Mouse (Mus musculus) heart, embryonic 12.5 days (tissue): Measurements from ENCODE around the gene Gxylt2. TPM values are rescaled to one million over a fixed set of nuclear protein-coding genes. Genes with fewer than 3 reads are reported as not detected.

Experiments used
- ATAC-seq: fragments of 200-750 bp; cut with Nextera tagmentation; 2 replicates; pipeline ENCODE4 v1.8.0; 2017; ENCODE audit warnings: moderate TSS enrichment, moderate library complexity; ENCODE audit not compliant: insufficient number of reproducible peaks, low FRiP score
- H3K27ac ChIP-seq: fragments of 300-500 bp; sonication (generic); 2 replicates; pipeline ENCODE4 v1.5.1; 2016; ENCODE audit warnings: mild to moderate bottlenecking, moderate library complexity; ENCODE audit not compliant: poor library complexity, severe bottlenecking
- H3K27me3 ChIP-seq: fragments of 300-500 bp; sonication (generic); replicated peaks from 2 replicates; pipeline ENCODE4 v1.6.1; 2016; ENCODE audit warnings: mild to moderate bottlenecking, moderate library complexity
- H3K36me3 ChIP-seq: fragments of 300-500 bp; sonication (generic); 2 replicates; pipeline ENCODE4 v1.6.1; 2016; ENCODE audit warnings: mild to moderate bottlenecking, moderate library complexity
- H3K4me1 ChIP-seq: fragments of 300-500 bp; sonication (generic); replicated peaks from 2 replicates; pipeline ENCODE4 v1.6.1; 2016; ENCODE audit warnings: mild to moderate bottlenecking
- H3K4me2 ChIP-seq: fragments of 300-500 bp; sonication (generic); 2 replicates; pipeline ENCODE4 v1.6.1; 2016; ENCODE audit warnings: mild to moderate bottlenecking, moderate library complexity
- H3K4me3 ChIP-seq: fragments of 300-500 bp; sonication (generic); 2 replicates; pipeline ENCODE4 v1.5.1; 2016; ENCODE audit warnings: mild to moderate bottlenecking
- H3K9ac ChIP-seq: fragments of 300-500 bp; sonication (generic); 2 replicates; pipeline ENCODE4 v1.6.1; 2016; ENCODE audit warnings: mild to moderate bottlenecking, moderate library complexity
- H3K9me3 ChIP-seq: fragments of 300-500 bp; sonication (generic); replicated peaks from 2 replicates; pipeline ENCODE4 v1.6.1; 2016; ENCODE audit warnings: mild to moderate bottlenecking, moderate library complexity
- WGBS: fragments of 180-500 bp; shearing (Covaris S2); methylation state at CpG from one replicate; pipeline ENCODE4 v1.1.7; 2016; 5-methylcytosine and 5-hydroxymethylcytosine counted together
- polyA plus RNA-seq: library from polyadenylated mRNA; unstranded; fragments of >200 nt; fragmentation: Nextera tagmentation; extraction: Ambion mirVana; gene quantifications from 2 replicates; pipeline ENCODE4 v1.2.1, GENCODE M21; 2016

Gxylt2 gene
- polyA plus RNA-seq, 1 experiment from 2014 or later: 1.9 TPM

DNA sequence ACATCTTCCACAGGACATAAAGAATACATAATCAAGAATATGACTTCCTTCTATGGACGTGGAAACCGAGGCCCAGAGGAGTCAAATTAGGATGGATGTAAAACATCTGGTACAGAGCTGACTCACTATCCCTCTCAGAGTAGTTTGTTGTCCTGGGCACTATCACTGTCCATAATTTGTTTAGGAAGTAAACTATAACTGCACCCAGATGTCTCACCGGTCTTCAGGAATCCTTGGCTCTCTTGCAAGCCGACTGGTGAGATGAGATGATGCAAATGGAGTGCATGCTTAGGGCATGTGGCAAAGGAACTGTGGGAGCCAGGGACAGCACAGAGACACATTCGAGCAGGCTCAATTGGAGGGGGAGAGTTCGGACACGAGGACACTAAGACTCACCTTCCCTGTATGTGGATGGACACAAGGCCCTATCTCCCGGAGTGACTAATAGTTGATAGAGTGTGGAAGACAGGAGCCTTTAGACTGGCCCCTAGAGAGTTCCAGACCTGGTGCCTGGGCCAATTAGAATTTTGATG is 10.8 kb downstream of the Gxylt2 start:
- Histone ChIP-seq H3K27me3 (0 out of 2 replicates have a peak, but pooled peaks cover 6% of the 10 kb centered on the region), H3K4me2 (no peak overlapping the region), H3K9ac (no peak overlapping the region), H3K27ac (no peak overlapping the region), H3K4me1 (no peaks in the 10 kb centered on the region), H3K9me3 (0 out of 2 replicates have a peak, but pooled peaks cover 2% of the 10 kb centered on the region), H3K36me3 (no peaks in the 10 kb centered on the region), H3K4me3 (no peak overlapping the region)
- WGBS: 74% methylated on average over 8 of the region's 8 CpGs
- no peak for ATAC-seq

DNA sequence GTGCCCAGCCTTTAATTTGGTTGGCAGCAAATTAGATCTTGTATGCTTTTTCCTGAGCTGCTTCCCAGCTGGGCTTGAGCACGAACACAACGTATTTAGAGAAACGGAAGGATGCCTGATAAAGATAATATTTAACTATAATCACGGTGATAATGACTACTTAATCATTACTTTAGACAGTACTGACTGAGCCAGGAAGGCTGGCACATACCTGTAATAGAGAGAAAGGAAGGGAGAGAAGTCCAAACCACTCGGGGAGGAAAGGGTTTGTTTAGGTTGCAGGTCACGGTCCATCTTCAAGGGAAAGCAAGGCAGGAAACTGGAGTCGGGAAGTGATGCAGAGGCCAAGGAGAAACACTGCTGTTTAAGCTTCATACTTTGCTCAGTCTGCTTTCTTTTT is 11.6 kb downstream of the Gxylt2 start:
- H3K36me3 ChIP-seq: no peaks in the 10 kb centered on the region
- no peak overlapping the region for H3K4me3 ChIP-seq
- 0 out of 2 replicates have a peak, but pooled peaks cover 6% of the 10 kb centered on the region for H3K27me3 ChIP-seq
- no peak overlapping the region for H3K4me2 ChIP-seq
- WGBS: 50% methylated on average over 7 of the region's 7 CpGs
- 0 out of 2 replicates have a peak, but pooled peaks cover 2% of the 10 kb centered on the region for H3K9me3 ChIP-seq
- peaks cover 7% of the 10 kb centered on the region for H3K4me1 ChIP-seq
- no peak for ATAC-seq
- no peak overlapping the region for H3K27ac ChIP-seq
- no peak overlapping the region for H3K9ac ChIP-seq

DNA sequence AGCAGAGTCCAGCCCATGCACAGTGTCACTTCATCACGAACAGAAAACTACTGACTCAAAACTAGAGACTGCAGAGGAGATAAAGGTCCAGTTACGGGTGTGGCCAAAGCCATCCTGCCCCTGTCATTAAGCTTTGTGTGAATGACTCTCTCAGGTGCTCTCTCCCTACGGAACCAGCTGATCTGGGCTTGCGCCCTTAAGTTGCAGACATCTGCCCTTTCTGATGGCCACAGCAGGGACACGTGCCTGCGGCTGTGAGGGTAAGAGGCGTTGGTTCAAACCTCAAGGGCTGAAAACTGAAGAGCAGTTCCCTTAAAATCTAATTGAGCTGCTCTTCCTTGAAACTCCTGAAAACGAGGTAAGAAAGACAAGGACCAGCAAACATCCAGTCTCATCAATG is 12.3 kb downstream of the Gxylt2 start:
- no peak overlapping the region for H3K27ac ChIP-seq
- no peak overlapping the region for H3K9ac ChIP-seq
- H3K4me2 ChIP-seq: no peak overlapping the region
- peaks cover 12% of the 10 kb centered on the region for H3K4me1 ChIP-seq
- ATAC-seq: no peak
- H3K27me3 ChIP-seq: 0 out of 2 replicates have a peak, but pooled peaks cover 6% of the 10 kb centered on the region
- 0 out of 2 replicates have a peak, but pooled peaks cover 2% of the 10 kb centered on the region for H3K9me3 ChIP-seq
- no peaks in the 10 kb centered on the region for H3K36me3 ChIP-seq
- WGBS: 65% methylated on average over 8 of the region's 8 CpGs
- no peak overlapping the region for H3K4me3 ChIP-seq

- H3K4me3 ChIP-seq: no peak overlapping the region
- H3K27ac ChIP-seq: no peak overlapping the region
- H3K4me1 ChIP-seq: peaks cover 12% of the 10 kb centered on the region
- no peak for ATAC-seq
- H3K27me3 ChIP-seq: 0 out of 2 replicates have a peak, but pooled peaks cover 6% of the 10 kb centered on the region
- 0 out of 2 replicates have a peak, but pooled peaks cover 2% of the 10 kb centered on the region for H3K9me3 ChIP-seq
- 75% methylated on average over 6 of the region's 6 CpGs for WGBS
- H3K9ac ChIP-seq: no peak overlapping the region
- H3K36me3 ChIP-seq: no peaks in the 10 kb centered on the region
- H3K4me2 ChIP-seq: no peak overlapping the region
Measured at GRCm38 (mm10) chr6:100720098-100720501, 15.6 kb downstream of the Gxylt2 start.

DNA sequence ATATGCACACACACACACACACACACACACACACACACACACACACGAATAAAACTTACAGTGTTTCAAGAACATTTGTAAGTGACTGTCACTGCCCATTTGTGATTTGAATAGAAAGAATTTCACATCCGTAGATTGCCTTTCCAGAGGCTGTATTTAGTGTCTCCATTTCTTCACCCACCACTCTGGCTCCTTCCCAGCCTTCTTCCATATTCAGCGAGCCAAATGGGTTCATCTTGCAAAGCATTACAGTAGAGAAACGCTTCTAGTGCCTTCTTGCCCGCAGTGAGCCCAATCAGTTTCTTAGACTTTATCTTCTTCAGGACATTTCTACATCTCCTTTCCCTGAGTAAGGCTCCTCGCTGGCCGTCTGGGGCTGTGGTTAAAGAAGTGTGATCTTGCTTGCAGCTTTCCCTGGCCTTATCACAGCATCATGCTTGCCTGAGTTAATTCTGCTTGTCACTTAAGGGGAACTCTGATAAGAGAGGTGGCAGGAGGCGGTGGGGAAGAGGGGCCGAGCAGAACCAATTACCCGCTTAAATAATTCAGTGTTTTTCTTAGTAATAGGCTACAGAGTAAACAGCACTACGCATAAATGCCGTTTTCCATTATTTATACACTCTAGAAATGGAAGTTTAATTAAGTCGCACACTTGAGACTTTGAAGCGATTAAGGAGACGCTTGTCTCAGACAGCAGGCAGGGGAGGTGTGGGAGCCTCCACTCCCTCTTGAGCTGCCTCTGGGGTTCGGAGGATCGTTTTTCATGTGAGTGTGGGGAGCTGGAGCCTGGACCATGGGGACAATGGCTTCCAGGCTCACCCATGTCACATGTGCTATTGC is 16.6 kb downstream of the Gxylt2 start:
- 18% methylated on average over 17 of the region's 17 CpGs for WGBS
- H3K27ac ChIP-seq: no peak overlapping the region
- H3K4me2 ChIP-seq: peak overlapping the region; percentile 53
- H3K9ac ChIP-seq: no peak overlapping the region
- ATAC-seq: no peak
- H3K9me3 ChIP-seq: 0 out of 2 replicates have a peak, but pooled peaks cover 2% of the 10 kb centered on the region
- peaks cover 12% of the 10 kb centered on the region for H3K4me1 ChIP-seq
- H3K4me3 ChIP-seq: no peak overlapping the region
- no peaks in the 10 kb centered on the region for H3K36me3 ChIP-seq
- H3K27me3 ChIP-seq: 0 out of 2 replicates have a peak, but pooled peaks cover 10% of the 10 kb centered on the region

DNA sequence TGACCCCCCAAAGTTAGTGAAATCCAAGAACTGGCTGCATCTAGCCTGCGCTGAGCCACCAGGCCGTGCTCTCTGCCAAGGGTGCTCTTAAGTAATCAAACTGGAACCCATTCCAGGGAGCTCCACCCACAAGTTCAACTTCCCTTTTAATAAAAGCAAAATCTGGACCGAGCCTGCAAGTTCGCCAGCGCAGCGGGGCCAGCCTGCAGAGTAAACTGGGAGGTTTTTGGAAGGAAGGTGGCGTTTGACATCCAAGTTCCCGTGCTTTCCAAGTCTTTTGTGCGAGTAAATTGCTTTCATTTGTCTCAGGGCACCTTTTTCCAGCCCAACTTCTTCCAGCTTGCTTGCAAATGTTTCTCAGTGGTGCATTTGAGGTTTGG is 27.5 kb downstream of the Gxylt2 start:
- Histone ChIP-seq H3K4me1 (peaks cover 4% of the 10 kb centered on the region; the same call in 1 of the 2 replicates), H3K9me3 (no peaks in the 10 kb centered on the region), H3K9ac (no peak overlapping the region), H3K27me3 (0 out of 2 replicates have a peak, but pooled peaks cover 5% of the 10 kb centered on the region), H3K4me2 (no peak overlapping the region), H3K27ac (no peak overlapping the region), H3K36me3 (no peaks in the 10 kb centered on the region), H3K4me3 (no peak overlapping the region)
- 77% methylated on average over 9 of the region's 9 CpGs for WGBS
- no peak for ATAC-seq

DNA sequence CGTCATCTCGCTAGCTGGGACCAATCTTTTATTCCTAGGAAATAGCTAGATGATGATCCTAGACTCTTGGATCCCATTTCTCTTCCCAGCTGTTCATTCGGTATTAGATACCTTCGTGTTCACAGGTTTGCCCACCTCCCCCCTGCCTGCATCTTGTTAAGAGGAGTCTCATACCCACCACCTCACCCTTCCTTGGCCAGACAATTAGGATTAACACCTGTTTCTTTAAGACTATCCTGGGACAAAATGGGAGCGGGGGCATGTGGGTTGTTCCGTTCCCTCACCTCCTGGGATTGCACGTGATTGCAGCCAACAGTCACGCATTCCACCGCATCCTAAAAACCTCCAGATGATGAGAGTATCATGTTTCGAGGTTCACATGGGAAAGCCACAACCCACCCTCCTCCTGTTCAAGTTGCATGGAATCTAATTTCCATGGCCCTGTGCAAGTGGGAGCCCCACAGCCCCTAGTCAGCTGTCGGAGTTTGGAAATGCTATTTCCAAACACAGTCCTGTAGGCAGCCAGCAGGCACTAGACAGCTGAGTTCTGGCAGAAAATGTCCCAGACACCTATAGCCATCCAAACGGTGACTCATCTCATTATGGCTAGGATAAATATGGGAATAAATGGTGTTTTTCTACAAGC is 28.0 kb downstream of the Gxylt2 start:
- WGBS: 60% methylated on average over 12 of the region's 12 CpGs
- Histone ChIP-seq H3K9ac (no peak overlapping the region), H3K4me1 (peaks cover 4% of the 10 kb centered on the region; the same call in 1 of the 2 replicates), H3K27me3 (0 out of 2 replicates have a peak, but pooled peaks cover 5% of the 10 kb centered on the region), H3K4me3 (no peak overlapping the region), H3K9me3 (no peaks in the 10 kb centered on the region), H3K27ac (no peak overlapping the region), H3K4me2 (no peak overlapping the region), H3K36me3 (no peaks in the 10 kb centered on the region)
- ATAC-seq: no peak

- Histone ChIP-seq H3K9me3 (no peaks in the 10 kb centered on the region), H3K4me3 (no peak overlapping the region), H3K27me3 (0 out of 2 replicates have a peak, but pooled peaks cover 5% of the 10 kb centered on the region), H3K9ac (no peak overlapping the region), H3K36me3 (no peaks in the 10 kb centered on the region), H3K4me2 (no peak overlapping the region), H3K27ac (no peak overlapping the region), H3K4me1 (peaks cover 4% of the 10 kb centered on the region; the same call in 1 of the 2 replicates)
- WGBS: 83% methylated on average over 10 of the region's 10 CpGs
- ATAC-seq: no peak
Measured at GRCm38 (mm10) chr6:100733218-100733617, 28.7 kb downstream of the Gxylt2 start.

GRCm38 (mm10) chr6:100734321-100734720 is 29.8 kb downstream of the Gxylt2 start:
- ATAC-seq: no peak
- Histone ChIP-seq H3K4me3 (no peak overlapping the region), H3K9ac (no peak overlapping the region), H3K36me3 (no peaks in the 10 kb centered on the region), H3K27ac (no peak overlapping the region), H3K9me3 (no peaks in the 10 kb centered on the region), H3K4me1 (peaks cover 4% of the 10 kb centered on the region; the same call in 1 of the 2 replicates), H3K27me3 (0 out of 2 replicates have a peak, but pooled peaks cover 5% of the 10 kb centered on the region), H3K4me2 (no peak overlapping the region)
- WGBS: 75% methylated on average over 6 of the region's 6 CpGs

DNA sequence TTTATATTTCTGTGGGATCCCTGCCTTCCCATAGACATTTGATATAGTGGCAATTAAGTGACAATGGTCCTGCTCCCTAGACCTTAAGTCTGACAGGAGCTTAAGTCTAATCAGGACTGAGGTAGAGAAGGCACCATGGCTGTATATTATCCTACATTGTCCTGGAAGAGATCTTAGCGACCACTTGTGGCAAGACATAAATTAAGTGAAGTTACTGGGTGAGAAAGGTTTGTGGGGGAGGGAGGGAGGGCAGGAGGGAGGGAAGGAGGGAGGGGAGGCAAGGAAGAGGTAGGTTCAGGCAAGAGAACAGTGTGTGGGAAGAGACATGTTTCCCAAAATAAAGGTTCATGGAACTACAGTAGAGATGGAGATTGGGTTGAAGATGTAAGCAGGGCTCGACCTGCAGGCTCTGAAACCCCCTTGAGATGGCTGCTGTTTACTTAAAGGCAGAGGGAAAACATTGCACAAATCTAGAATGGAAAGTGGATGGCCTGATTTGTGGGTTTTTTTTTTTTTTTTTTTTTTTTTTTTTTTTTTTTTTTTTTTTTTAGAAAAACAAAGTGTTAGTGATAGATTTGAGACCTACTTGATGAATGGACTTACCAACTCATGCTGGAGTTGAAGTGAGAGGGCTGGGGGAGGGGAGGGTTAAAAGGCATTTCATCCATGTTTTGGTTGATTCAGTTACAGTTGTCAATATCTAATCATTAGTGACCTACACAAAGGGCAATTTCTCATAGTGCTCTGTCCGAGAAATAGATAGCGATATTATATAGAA is 54.1 kb downstream of the Gxylt2 start:
- no peak overlapping the region for H3K4me2 ChIP-seq
- no peak for ATAC-seq
- no peak overlapping the region for H3K27ac ChIP-seq
- no peak overlapping the region for H3K4me3 ChIP-seq
- no peaks in the 10 kb centered on the region for H3K27me3 ChIP-seq
- H3K4me1 ChIP-seq: no peaks in the 10 kb centered on the region
- H3K9me3 ChIP-seq: no peaks in the 10 kb centered on the region
- no peaks in the 10 kb centered on the region for H3K36me3 ChIP-seq
- no peak overlapping the region for H3K9ac ChIP-seq
- WGBS: 63% methylated on average over 4 of the region's 4 CpGs
